Mouse (Mus musculus) liver, embryonic 14.5 days (tissue): ENCODE measurements at regions not wholly inside any gene's neighbourhood (a gene's known extent, or its start where the extent isn't known, plus 50 kb on each side); places are given as distances from the start of the nearest gene placed in this dataset.

Experiments
- CTCF ChIP-seq: IDR thresholded peaks from 2 replicates; pipeline ENCODE4 v1.5.1; 2016; ENCODE audit warnings: antibody characterized with exemption, low read depth, control low read depth
- EP300 ChIP-seq: IDR thresholded peaks from 2 replicates; pipeline ENCODE4 v1.6.1; 2016; ENCODE audit warnings: antibody characterized with exemption, low read depth

DNA sequence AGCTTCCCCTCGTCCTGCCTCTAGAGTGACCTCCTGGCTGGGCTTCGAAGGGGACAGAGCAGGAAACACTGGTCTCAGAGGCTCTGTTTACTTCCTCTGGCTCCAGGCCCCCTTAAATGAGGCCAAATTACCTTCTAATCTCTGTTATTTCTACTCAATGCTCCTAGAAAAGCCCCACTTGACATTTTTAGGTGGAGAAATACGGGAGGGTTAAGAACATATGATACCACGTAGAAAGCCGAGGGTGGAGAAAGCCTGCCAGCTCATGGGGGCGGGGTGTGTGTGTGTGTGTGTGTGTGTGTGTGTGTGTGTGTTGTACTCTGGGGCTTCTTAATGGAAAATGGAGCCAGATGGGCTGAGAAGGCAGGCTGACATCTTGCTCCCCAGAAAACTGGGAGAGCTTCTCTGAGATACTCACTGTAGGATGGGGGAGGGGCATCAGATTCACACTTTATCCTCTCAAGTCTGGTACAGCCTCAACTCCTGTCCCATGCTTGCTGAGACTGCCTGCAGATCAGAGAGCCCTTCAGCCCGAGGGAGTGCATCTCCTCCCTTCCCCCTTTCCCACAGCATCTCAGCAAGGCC, 273.5 kb downstream of the Matn1 start:
- TF ChIP-seq EP300 (no peak), CTCF (no peak)
